Mouse (Mus musculus) heart, adult 18-20 months (tissue): ENCODE measurements at regions not wholly inside any gene's neighbourhood (a gene's known extent, or its start where the extent isn't known, plus 50 kb on each side); places are given as distances from the start of the nearest gene placed in this dataset.

Experiments used
- DNase-seq, 2 experiments: peaks; one replicate each; pipeline ENCODE4 v3.0.0; 2021 to 2022; ENCODE audit warnings: mixed read lengths in 1 of 2

GRCm38 (mm10) chr17:81941317-81941716 lies 203.1 kb upstream of the Slc8a1 start:
- no peak for DNase-seq

- no peak for DNase-seq
These were observed 192.6 kb upstream of the Slc8a1 start for GRCm38 (mm10) chr17:81930736-81931135.

- no peak for DNase-seq
These were observed 168.4 kb upstream of the Slc8a1 start for GRCm38 (mm10) chr17:81906481-81907012.

GRCm38 (mm10) chr17:81901999-81902665 lies 164.0 kb upstream of the Slc8a1 start:
- peak; percentile 14 to 36 for DNase-seq

GRCm38 (mm10) chr17:81898984-81899383 lies 160.8 kb upstream of the Slc8a1 start:
- DNase-seq = peak in 1 of 2 experiments; percentile 4

- DNase-seq = no peak
These were observed 140.0 kb upstream of the Slc8a1 start for GRCm38 (mm10) chr17:81878136-81878535.

- DNase-seq = peak in 1 of 2 experiments; percentile 7
These were observed 128.5 kb upstream of the Slc8a1 start for GRCm38 (mm10) chr17:81866683-81867082.

GRCm38 (mm10) chr17:81849298-81849967 lies 111.3 kb upstream of the Slc8a1 start:
- no peak for DNase-seq

GRCm38 (mm10) chr17:81843793-81844192 lies 105.6 kb upstream of the Slc8a1 start:
- DNase-seq = peak; percentile 46 to 68

GRCm38 (mm10) chr17:81797827-81798376 lies 59.7 kb upstream of the Slc8a1 start:
- no peak for DNase-seq

- peak in 1 of 2 experiments; percentile 6 for DNase-seq
These were observed 50.6 kb upstream of the Slc8a1 start for GRCm38 (mm10) chr17:81788781-81789180.
